Mouse (Mus musculus) forebrain, postnatal 0 days (tissue): ENCODE measurements around the gene Slc24a1. TPM values are rescaled to one million over a fixed set of nuclear protein-coding genes. Genes with fewer than 3 reads are reported as not detected.

Experiments
- ATAC-seq: fragments of 200-750 bp; cut with Nextera tagmentation; 2 replicates; pipeline ENCODE4 v1.8.0; 2017; ENCODE audit warnings: mild to moderate bottlenecking, moderate library complexity
- DNase-seq: peaks from one replicate; pipeline ENCODE4 v3.0.0-alpha.2; 2015
- H3K27ac ChIP-seq: fragments of 300-500 bp; sonication (generic); 2 replicates; pipeline ENCODE4 v1.5.1; 2014; ENCODE audit warnings: low read depth, mild to moderate bottlenecking, antibody characterized with exemption, low read length, moderate library complexity, mixed read lengths
- H3K27me3 ChIP-seq: fragments of 300-500 bp; sonication (generic); 2 replicates; pipeline ENCODE4 v1.6.1; 2014; ENCODE audit warnings: mild to moderate bottlenecking, low read length, mixed read lengths; ENCODE audit not compliant: insufficient read depth
- H3K36me3 ChIP-seq: fragments of 300-500 bp; sonication (generic); 2 replicates; pipeline ENCODE4 v1.6.1; 2014; ENCODE audit warnings: mild to moderate bottlenecking, moderate library complexity; ENCODE audit not compliant: insufficient read depth
- H3K4me1 ChIP-seq: fragments of 300-500 bp; sonication (generic); 2 replicates; pipeline ENCODE4 v1.6.1; 2014; ENCODE audit warnings: antibody characterized with exemption; ENCODE audit not compliant: insufficient read depth
- H3K4me2 ChIP-seq: fragments of 300-500 bp; sonication (generic); 2 replicates; pipeline ENCODE4 v1.6.1; 2014; ENCODE audit warnings: low read depth, mild to moderate bottlenecking, moderate library complexity
- H3K4me3 ChIP-seq: fragments of 300-500 bp; sonication (generic); 2 replicates; pipeline ENCODE4 v1.5.1; 2014; ENCODE audit warnings: low read depth, low read length, mixed read lengths
- H3K9ac ChIP-seq: fragments of 300-500 bp; sonication (generic); 2 replicates; pipeline ENCODE4 v1.6.1; 2014; ENCODE audit warnings: mild to moderate bottlenecking
- H3K9me3 ChIP-seq: fragments of 300-500 bp; sonication (generic); 2 replicates; pipeline ENCODE4 v1.6.1; 2016; ENCODE audit warnings: low read length
- CTCF ChIP-seq: sonication (generic); IDR thresholded peaks from 2 replicates; pipeline ENCODE4 v1.5.1; 2016; ENCODE audit warnings: antibody characterized with exemption, control low read depth, low read depth
- WGBS: fragments of 180-500 bp; shearing (Covaris S2); extraction: QIAGEN DNeasy Blood & Tissue Kit; methylation state at CpG from one replicate; pipeline ENCODE4 v1.1.7; 2014; 5-methylcytosine and 5-hydroxymethylcytosine counted together
- microRNA-seq, 2 experiments: library from miRNA; unstranded; fragments of <30 nt; microRNA quantifications; one replicate each; pipeline ENCODE4; 2016
- polyA plus RNA-seq: library from polyadenylated mRNA; unstranded; fragments of >200 nt; fragmentation: Nextera tagmentation; extraction: Ambion mirVana; gene quantifications from 2 replicates; pipeline ENCODE4 v1.2.1, GENCODE M21; 2015
- total RNA-seq: library from RNA; depleted of rRNA; stranded (reverse); fragments of >200 nt; gene quantifications from 2 replicates; pipeline ENCODE4 v1.2.3, GENCODE M21; 2014; rRNA removed

Gene Slc24a1
- total and polyA plus RNA-seq, 2 experiments from 2014 or later: 0.24 to 0.34 TPM

GRCm38 (mm10) chr9:64904917-64905640 lies 46.3 kb downstream of the Slc24a1 start:
- Histone ChIP-seq H3K36me3 (peaks cover 22% of the 10 kb centered on the region; the same call in 1 of the 2 replicates), H3K27me3 (no peaks in the 10 kb centered on the region), H3K9me3 (no peaks in the 10 kb centered on the region), H3K4me2 (no peak overlapping the region), H3K4me1 (no peaks in the 10 kb centered on the region), H3K9ac (no peak overlapping the region), H3K4me3 (no peak overlapping the region), H3K27ac (no peak overlapping the region)
- DNase-seq (no peak), ATAC-seq (no peak)
- WGBS: 91% methylated on average over 14 of the region's 14 CpGs
- TF ChIP-seq CTCF: no peak

- ATAC-seq (peak; percentile 69), DNase-seq (peak; percentile 86)
- Histone ChIP-seq H3K4me2 (no peak overlapping the region), H3K27ac (no peak overlapping the region), H3K4me1 (no peaks in the 10 kb centered on the region), H3K4me3 (no peak overlapping the region), H3K9me3 (no peaks in the 10 kb centered on the region), H3K36me3 (peaks cover 23% of the 10 kb centered on the region; the same call in 1 of the 2 replicates), H3K27me3 (no peaks in the 10 kb centered on the region), H3K9ac (no peak overlapping the region)
- WGBS: 59% methylated on average over 3 of the region's 3 CpGs
- TF ChIP-seq CTCF: peak; percentile 90
Observed at GRCm38 (mm10) chr9:64903386-64903785, 48.0 kb downstream of the Slc24a1 start.

- peaks cover 23% of the 10 kb centered on the region; the same call in 1 of the 2 replicates for H3K36me3 ChIP-seq
- ATAC-seq: no peak
Observed at GRCm38 (mm10) chr9:64902866-64903265, 48.5 kb downstream of the Slc24a1 start.

GRCm38 (mm10) chr9:64896605-64897004 lies 54.8 kb downstream of the Slc24a1 start:
- Histone ChIP-seq H3K27ac (no peak overlapping the region), H3K9me3 (no peaks in the 10 kb centered on the region), H3K4me1 (no peaks in the 10 kb centered on the region), H3K4me2 (no peak overlapping the region), H3K4me3 (no peak overlapping the region), H3K9ac (no peak overlapping the region), H3K27me3 (no peaks in the 10 kb centered on the region), H3K36me3 (peaks cover 12% of the 10 kb centered on the region)
- no peak for TF ChIP-seq CTCF
- 89% methylated on average over 10 of the region's 10 CpGs for WGBS
- ATAC-seq (no peak), DNase-seq (no peak)

More at GRCm38 (mm10) chr9:64902866-64903265, 48.5 kb downstream of the Slc24a1 start:
- H3K4me3 ChIP-seq: no peak overlapping the region
- no peak for DNase-seq
- H3K9me3 ChIP-seq: no peaks in the 10 kb centered on the region
- no peak for TF ChIP-seq CTCF
- no peaks in the 10 kb centered on the region for H3K27me3 ChIP-seq
- H3K4me2 ChIP-seq: no peak overlapping the region
- H3K4me1 ChIP-seq: no peaks in the 10 kb centered on the region
- H3K27ac ChIP-seq: no peak overlapping the region
- 20% methylated on average over 4 of the region's 4 CpGs for WGBS
- H3K9ac ChIP-seq: no peak overlapping the region

- no peaks in the 10 kb centered on the region for H3K4me1 ChIP-seq
- no peak overlapping the region for H3K27ac ChIP-seq
- no peaks in the 10 kb centered on the region for H3K27me3 ChIP-seq
- ATAC-seq: no peak
- no peaks in the 10 kb centered on the region for H3K9me3 ChIP-seq
- H3K36me3 ChIP-seq: no peaks in the 10 kb centered on the region; the same call in 1 of the 2 replicates
- H3K9ac ChIP-seq: no peak overlapping the region
- H3K4me3 ChIP-seq: no peak overlapping the region
- WGBS: 82% methylated on average over 5 of the region's 5 CpGs
- no peak for DNase-seq
- H3K4me2 ChIP-seq: no peak overlapping the region
- TF ChIP-seq CTCF: no peak
Observed at GRCm38 (mm10) chr9:64886008-64886407, 65.4 kb downstream of the Slc24a1 start.

Small RNA genes lying within 50 kb of the gene (microRNA-seq; reads per million reads assigned to microRNA genes)
- 0 reads per million in 2 experiments for gene Gm25640

Other genes with a start within 250 kb of the Slc24a1 start
- gene Rab11a, start 213.8 kb downstream of the Slc24a1 start, total RNA-seq: 212 and 236 TPM in 2 replicates
- 449 and 471 TPM in 2 replicates for gene Rab11a, start 213.8 kb downstream of the Slc24a1 start, polyA plus RNA-seq
- gene Dennd4a, start 140.3 kb downstream of the Slc24a1 start, total RNA-seq: 10.5 and 18.5 TPM in 2 replicates
- 2.8 and 5.2 TPM in 2 replicates for gene Dennd4a, start 140.3 kb downstream of the Slc24a1 start, polyA plus RNA-seq
- gene Ints14, start 9.3 kb upstream of the Slc24a1 start, total RNA-seq: 33.9 and 37.5 TPM in 2 replicates
- gene Ints14, start 9.3 kb upstream of the Slc24a1 start, polyA plus RNA-seq: 33.4 and 34.6 TPM in 2 replicates
- gene Hacd3, start 70.1 kb upstream of the Slc24a1 start, total RNA-seq: 180 and 182 TPM in 2 replicates
- 117 and 165 TPM in 2 replicates for gene Hacd3, start 70.1 kb upstream of the Slc24a1 start, polyA plus RNA-seq
- 90.4 and 111 TPM in 2 replicates for gene Dpp8, start 80.8 kb upstream of the Slc24a1 start, total RNA-seq
- 21.2 and 25.6 TPM in 2 replicates for gene Dpp8, start 80.8 kb upstream of the Slc24a1 start, polyA plus RNA-seq
- 28.2 and 30.7 TPM in 2 replicates for gene Igdcc4, start 149.9 kb upstream of the Slc24a1 start, total RNA-seq
- 6.4 and 9.6 TPM in 2 replicates for gene Igdcc4, start 149.9 kb upstream of the Slc24a1 start, polyA plus RNA-seq
- gene Igdcc3, start 189.6 kb upstream of the Slc24a1 start, total RNA-seq: 2.7 and 3.0 TPM in 2 replicates
- 2.6 and 4.2 TPM in 2 replicates for gene Igdcc3, start 189.6 kb upstream of the Slc24a1 start, polyA plus RNA-seq
- 6.1 and 6.3 TPM in 2 replicates for gene Parp16, start 243.7 kb upstream of the Slc24a1 start, total RNA-seq
- 4.2 and 6.7 TPM in 2 replicates for gene Parp16, start 243.7 kb upstream of the Slc24a1 start, polyA plus RNA-seq